Mouse (Mus musculus) R1 (cell line): Measurements from ENCODE around the gene Adam4.
"Not testable (repeated sequence)": the region's sequence is repeated elsewhere in the genome, so short reads cannot be mapped to it uniquely, and the experiment has no call there.

Source experiments
- DNase-seq: peaks from one replicate; pipeline ENCODE4 v3.0.0-alpha.2; 2018; ENCODE audit warnings: low read depth, low spot score

Gene Adam4

GRCm38 (mm10) chr12:81421846-81422245, at the start of gene Adam4:
TSS of gene Adam4 (minus strand) at chr12:81421946.
- no peak for DNase-seq

GRCm38 (mm10) chr12:81459051-81459450, 37.3 kb upstream of the Adam4 start:
- peak; percentile 83 for DNase-seq

DNA sequence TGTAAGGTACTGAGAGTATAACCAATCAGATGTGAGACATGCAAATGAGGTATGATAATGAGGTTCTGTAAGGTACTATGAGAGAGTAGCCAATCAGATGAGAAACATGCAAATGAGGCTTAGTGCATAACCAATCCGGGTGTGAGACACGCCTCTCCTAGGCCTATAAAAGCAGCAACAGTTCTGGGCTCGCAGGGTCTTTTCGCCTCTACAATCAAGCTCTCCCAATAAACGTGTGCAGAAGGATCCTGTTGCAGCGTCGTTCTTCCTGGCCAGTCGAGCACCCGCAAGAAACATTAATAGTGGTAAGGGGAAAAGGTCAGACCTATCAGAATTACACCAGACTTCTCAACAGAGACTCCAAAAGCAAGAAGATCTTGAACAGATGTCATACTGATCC, 17.2 kb upstream of the Adam4 start:
- DNase-seq, result peak; percentile 17

- DNase-seq, result not testable (repeated sequence)
Observed at GRCm38 (mm10) chr12:81434778-81435177, 13.0 kb upstream of the Adam4 start.

- DNase-seq, result no peak
Observed at GRCm38 (mm10) chr12:81413211-81413610, 8.5 kb downstream of the Adam4 start.

GRCm38 (mm10) chr12:81408966-81409365, 12.8 kb downstream of the Adam4 start:
- no peak for DNase-seq

- DNase-seq, result peak; percentile 69
Observed at GRCm38 (mm10) chr12:81402187-81402586, 19.6 kb downstream of the Adam4 start.

GRCm38 (mm10) chr12:81379364-81379763, 42.4 kb downstream of the Adam4 start, which contains the start of gene Gm4787:
TSS of gene Gm4787 (minus strand) at chr12:81379464.
- not testable (repeated sequence) for DNase-seq
